Mouse (Mus musculus) adrenal gland (tissue): ENCODE results near the gene Ahdc1.
"Not testable (repeated sequence)": the region's sequence is repeated elsewhere in the genome, so short reads cannot be mapped to it uniquely, and the experiment has no call there.

Experiments
- intact Hi-C: fragments of 180-260 bp; cut with DNase I; formaldehyde crosslinking; loops from one replicate; pipeline ENCODE4 v1.15.1; 2025

Ahdc1 gene

DNA sequence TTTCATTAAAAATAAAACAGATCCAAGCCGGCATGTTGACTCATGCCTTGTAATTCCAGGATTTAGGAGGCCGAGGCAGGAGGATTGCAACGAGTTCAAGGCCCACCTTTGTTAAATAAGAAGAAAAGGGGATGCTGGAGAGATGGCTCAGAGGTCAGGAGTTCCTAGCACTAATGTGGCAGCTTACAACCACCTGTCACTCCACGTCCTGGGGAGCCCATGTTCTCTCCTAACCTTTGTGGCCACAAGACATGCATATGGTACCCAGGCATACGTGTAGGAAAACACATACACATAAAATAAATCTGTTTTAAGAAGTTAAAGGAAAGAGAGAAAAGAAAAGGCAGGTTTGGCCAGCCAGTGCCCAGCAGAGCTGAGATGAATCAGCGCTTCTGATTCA is 82.0 kb downstream of the Ahdc1 start:
- intact Hi-C loops = no loop called here

GRCm38 (mm10) chr4:133093481-133094033 is 82.5 kb downstream of the Ahdc1 start:
- intact Hi-C loops = no loop called here

DNA sequence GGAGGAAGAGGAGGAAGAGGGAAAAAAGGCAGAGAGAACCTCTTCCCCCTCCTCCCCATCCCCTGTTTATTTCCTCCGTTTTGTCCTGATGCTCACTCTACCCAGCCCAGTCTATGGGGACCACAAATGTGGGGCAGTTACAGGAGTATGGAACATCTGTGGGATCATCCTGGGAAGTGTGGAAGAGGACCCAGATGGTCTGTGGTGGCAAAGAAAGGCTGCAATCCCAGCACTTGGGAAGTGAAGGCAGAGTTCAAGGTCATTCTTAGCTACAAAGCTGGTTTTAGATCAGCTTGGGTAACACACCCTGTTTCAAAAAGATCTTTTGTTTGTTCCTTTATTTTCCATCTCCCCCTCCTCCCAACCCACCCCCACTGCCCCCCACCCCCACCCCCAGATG is 83.2 kb downstream of the Ahdc1 start:
- intact Hi-C loops = no loop called here

GRCm38 (mm10) chr4:133094936-133095733 is 84.1 kb downstream of the Ahdc1 start:
- intact Hi-C loops = no loop called here

DNA sequence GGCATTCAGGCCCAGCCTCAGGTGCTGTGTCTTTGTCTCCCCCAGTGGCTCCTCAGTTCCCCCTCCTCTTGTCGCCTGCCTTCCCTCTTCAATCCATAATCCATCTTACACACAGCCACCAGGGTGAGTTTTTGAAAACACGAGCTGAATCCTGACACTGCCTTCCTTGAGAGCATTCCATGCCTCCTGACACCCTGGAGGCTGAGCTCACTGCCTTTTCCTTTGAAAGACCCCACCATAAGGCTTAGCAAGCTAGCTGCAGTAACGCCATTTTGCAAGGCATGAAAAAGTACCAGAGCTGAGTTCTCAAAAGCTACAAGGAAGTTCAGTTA is 84.6 kb downstream of the Ahdc1 start:
- intact Hi-C loops = not testable (repeated sequence)

DNA sequence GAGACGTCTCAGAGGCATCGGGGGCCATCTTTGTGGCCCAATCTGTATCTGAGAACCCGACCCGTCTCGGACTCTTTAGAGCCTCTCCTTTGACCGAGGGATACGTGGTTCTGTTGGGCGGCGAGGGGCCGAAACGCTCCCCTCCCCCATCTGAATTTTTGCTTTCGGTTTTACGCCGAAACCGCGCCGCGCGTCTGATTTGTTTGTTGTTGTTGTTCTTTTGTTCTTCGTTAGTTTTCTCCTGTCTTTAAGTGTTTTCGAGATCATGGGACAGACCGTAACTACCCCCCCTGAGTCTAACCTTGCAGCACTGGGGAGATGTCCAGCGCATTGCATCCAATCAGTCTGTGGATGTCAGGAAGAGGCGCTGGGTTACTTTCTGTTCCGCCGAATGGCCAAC is 85.6 kb downstream of the Ahdc1 start:
- intact Hi-C loops = not testable (repeated sequence)

DNA sequence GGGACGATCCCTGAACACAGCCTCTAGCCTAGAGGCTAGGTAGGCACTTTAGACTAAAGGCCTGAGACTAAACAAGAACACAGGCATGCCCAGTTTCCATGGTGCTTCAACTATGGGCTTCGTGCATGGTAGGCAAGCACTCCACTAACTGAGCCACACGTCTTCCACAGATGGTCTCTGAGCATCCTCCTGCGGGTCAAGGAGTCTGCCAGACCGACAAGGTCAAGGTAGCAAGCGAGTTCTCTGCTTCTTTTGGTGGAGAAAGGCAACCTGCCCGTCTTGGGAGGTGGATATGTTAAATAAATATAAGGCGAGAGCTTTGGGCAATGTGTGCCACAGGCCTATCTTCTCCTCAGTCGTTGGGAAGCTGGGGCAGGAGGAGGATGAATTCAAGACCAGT is 90.7 kb downstream of the Ahdc1 start:
- intact Hi-C loops = no loop called here

DNA sequence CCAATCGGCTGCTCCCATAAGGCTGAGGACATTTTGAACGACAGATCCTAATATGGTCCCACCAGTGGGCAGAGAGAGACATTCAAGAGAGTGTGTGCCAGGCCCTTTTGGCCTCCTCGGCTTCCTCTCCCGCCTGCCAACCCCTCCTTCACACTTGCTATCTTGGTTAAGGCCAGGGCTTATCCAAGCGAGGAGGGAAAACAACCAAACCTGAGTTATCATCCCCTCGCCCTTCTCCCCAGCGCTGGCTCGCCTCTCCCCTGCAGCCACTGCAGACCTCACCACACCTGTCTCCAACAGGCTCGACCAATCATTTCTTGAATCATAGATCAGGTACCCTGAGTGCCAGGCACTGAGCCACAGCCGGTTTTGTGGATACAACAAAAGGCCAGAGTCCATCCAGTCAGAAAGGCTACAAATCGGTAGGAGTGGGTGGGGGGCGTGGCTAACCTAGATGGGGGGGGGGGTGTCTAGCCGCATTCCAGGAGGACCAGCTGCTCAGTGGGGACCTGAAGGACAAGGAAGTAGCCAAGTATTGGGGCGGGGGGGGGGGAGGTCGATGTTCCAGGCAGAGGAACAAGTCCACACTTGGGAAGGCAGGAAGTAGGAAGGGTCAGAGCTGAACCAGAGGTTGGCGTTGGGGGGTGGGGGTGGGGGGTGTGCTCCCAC is 92.6 kb downstream of the Ahdc1 start:
- intact Hi-C loops = no loop called here

- intact Hi-C loops = no loop called here
Observed at GRCm38 (mm10) chr4:133104194-133104569, 93.1 kb downstream of the Ahdc1 start.

DNA sequence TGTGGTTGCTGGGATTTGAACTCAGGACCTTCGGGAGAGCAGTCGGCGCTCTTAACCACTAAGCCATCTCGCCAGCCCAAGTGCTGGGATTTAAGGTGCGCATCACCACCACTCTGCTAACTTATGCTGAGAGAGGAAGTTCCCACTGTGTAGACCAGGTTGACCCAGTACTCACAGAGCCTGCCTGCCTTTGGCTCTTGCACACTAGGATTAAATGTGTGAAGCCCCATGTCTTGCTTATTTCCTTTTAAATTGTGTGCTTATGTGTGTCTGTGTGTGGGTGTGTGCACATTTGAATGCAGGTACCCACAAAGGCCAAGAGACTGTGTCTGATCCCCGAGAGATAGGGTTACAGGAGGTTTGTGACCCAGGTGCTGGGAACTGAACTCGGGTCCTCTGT is 95.6 kb downstream of the Ahdc1 start:
- intact Hi-C loops = no loop called here

DNA sequence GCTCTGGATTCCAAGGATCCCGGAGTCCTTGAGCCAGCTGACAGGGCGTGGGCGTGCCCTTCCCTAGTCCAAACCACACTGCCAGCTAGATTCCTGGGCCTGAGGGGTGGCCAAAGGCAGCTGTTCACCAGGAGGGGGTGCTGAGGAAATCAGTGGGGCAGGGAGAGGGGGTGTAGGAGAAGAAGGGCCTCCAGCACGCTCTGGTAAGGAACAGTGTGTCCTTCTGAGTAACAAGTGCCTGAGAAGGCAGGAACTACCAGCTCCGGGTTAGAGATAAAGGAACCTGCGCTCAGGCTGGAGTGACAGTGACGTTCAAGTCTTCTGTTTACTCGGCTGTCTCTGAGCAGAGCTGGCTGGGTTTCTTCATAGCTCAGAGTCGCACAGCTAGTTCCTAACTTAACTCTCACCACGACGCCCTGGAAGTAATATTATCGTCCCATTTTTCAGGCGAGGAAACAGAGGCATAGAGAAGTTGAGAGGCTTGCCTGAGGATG is 96.8 kb downstream of the Ahdc1 start:
- intact Hi-C loops = no loop called here

DNA sequence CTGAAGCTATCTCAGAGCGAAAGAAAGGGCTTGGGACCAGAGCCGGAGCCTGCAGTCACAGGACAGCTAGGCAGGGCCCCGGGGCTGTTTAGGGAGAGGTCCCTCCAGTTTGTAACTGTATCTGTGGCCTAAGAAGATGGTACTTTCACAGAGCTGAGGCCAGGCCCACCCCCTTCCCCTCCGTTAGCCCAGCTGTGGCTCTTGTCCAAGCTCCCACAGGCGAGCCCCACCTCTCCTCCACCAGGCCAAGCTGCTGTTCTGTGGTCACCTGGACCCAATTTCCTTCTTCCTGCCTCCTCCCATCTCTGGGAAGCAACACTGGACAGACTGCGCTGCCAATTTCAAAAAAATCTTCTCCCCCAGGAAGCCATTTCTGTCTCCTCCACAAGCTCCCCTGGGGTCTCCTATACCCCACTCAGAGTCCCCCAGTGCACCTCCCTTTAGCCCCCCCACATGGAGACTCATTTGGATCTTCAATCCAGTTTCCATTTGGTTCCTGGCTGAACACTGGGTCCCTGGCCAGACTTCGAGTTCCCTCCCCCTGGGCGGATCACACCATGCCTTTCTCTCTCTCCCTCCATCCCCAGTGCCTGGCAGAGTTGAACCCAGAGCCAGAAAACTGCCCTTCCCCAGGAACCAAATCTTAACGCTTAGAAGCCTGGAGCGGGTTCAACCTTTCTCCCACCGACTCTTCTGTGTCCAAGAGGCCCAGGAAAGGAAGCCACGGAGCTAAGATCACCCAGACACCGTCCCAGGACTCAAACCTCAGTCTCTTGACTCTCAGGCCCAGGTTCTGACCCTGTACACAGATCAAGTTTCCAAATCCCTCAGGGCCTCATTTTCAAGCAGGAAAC is 97.6 kb downstream of the Ahdc1 start:
- intact Hi-C loops = no loop called here

DNA sequence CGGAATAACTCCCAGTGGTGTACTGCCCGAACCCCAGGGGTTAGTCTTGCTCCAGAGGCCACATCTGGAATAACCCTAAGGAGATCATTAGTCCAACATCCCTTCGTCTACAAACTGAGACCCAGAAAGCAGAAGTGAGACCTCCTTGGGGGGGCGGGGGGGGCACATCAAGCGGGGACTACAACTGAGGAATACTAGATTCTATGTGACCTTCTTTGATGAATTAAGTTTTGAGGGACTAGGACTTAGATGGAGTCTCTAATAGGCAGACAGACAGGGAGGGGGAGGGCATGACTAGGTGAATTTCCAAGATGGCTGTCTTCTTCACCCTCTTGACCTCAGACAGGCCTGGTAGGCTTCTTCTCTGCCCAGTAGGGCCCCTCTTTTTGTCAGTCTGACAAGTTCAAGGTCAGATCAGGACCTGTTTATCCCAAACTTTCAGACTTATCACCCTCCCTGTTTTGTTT is 98.3 kb downstream of the Ahdc1 start:
- intact Hi-C loops = no loop called here

DNA sequence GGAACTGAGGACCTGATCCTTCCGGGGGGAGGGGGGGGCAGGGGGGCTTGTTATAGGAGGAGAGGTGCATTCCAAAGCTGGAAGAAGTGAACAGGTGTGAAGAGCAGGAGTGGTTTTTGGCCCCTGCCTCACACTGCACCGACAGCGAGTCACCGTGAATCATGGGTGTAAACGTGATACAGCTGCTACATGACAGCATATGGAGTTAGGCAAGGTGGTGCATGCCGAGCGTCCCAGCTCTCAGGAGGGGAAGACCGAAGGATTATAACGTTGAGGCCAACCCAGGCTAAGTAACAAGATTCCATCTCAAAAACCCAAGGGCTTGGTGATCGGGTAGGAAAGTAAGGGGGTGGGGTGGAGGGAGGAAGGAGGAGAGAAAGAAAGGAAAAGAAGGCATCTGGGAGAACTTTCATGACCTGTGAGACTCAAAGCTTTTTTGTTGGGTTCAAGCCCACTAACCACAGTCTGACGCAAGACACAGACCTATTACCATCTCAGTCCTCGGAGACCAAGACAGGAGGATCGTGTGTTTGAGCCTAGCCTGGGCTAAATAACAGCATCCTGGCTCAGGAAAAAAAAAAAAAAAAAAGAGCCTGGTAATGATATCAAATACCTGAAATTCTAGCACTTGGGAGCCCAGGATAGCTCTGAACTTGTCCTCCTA is 101.2 kb downstream of the Ahdc1 start:
- intact Hi-C loops = no loop called here

DNA sequence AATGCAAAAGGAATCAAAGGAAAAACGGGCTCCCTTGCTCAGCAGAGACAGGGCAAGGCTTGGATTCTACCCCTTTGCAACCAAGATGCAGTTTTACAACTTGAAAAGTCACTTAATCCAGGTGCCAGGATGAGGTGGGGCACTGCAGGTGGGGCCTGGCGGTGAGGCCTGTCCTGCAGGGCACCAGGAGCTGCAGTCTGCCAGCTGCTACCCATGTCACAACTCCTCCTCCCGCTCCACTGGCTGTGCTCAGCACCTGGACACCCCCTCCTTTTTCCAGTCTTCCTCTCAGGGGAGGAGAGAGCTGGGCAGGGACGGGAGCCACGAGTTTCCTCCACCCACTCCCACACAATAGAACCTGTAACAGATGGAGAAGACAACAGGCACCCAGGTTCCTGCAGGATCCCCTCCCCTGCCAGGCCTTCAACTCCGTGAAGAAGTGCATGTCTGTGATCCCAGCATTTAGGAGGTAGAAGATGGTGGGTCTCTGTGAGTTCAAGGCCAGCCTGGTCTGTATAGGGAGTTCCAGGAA is 102.4 kb downstream of the Ahdc1 start:
- intact Hi-C loops = no loop called here

GRCm38 (mm10) chr4:133114762-133115161 is 103.7 kb downstream of the Ahdc1 start:
- intact Hi-C loops = no loop called here

- intact Hi-C loops = no loop called here
Observed at GRCm38 (mm10) chr4:133115721-133116429, 104.8 kb downstream of the Ahdc1 start.

DNA sequence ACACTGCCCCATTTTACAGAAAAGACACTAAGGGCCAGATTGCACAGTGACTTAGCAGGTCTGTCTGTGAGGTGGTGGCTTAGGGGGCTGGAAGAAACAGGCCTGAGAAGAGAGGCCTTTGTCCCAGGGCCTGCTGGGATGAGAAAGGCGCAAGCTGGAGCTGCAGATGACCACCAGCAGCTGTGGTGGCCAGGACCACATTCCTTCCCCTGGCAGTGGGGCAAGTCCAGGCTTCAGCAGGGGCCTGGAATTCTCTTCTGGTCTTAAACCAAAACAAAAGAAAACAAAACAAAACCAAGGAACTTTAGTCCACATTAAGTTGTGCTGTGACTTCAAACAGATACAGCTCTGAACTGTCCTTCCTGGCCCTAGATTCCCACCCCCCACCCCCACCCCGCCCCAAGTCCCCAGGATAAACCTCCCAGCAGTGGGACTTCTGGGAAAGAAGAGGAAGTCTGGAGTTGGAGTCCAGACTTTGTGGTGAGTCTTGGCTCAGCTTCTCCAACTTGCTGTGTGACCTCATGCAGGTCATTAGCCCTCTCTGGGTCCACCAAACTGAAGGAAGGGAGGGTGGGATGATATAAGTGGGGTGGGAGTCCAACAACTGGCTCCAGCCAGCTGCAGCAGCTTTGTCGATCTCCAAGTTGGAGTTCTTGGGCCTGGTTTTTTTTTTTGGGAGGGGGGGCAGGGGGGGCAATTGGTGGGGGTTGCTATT is 105.9 kb downstream of the Ahdc1 start:
- intact Hi-C loops = no loop called here
